Mouse (Mus musculus) ES-Bruce4 (cell line): ENCODE measurements around the gene Etv6.

Source experiments
- CTCF ChIP-seq: IDR thresholded peaks from one replicate; pipeline ENCODE4 v1.8.1; 2011; ENCODE audit warnings: low read depth, low read length
- EP300 ChIP-seq: IDR thresholded peaks from 2 replicates; pipeline ENCODE4 v1.6.1; 2011; ENCODE audit warnings: low read depth, low read length; ENCODE audit not compliant: insufficient read depth
- POLR2A ChIP-seq: IDR thresholded peaks from one replicate; pipeline ENCODE4 v1.8.1; 2011; ENCODE audit warnings: low read length; ENCODE audit not compliant: insufficient read depth

- TF ChIP-seq CTCF (no peak), EP300 (no peak), POLR2A (no peak)
These were observed 58.6 kb downstream of the Etv6 start for GRCm38 (mm10) chr6:134094066-134094465.
